Mouse (Mus musculus) adrenal gland, adult 2 months (tissue): ENCODE measurements at regions not wholly inside any gene's neighbourhood (a gene's known extent, or its start where the extent isn't known, plus 50 kb on each side); places are given as distances from the start of the nearest gene placed in this dataset.

ENCODE experiments used
- DNase-seq: peaks from one replicate; pipeline ENCODE4 v3.0.0; 2021

DNA sequence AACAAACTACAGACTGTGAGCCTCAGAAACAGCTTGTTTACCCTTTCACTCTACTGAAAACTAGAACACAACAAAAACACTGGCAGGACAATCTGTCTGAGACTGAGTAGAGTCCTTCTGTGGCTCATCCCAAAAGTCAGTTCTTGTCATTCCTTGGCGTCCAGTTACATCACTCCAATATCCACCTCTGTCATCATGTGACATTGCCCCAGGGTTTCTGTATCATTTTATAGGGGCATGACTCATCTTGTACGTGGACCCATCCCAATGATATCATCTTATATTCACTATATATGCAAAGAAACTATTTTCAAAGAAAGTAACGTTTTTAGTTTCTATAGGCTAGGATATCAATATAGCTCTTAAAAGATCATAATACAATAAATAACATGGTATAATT is 152.3 kb downstream of the Dkk2 start:
- no peak for DNase-seq

DNA sequence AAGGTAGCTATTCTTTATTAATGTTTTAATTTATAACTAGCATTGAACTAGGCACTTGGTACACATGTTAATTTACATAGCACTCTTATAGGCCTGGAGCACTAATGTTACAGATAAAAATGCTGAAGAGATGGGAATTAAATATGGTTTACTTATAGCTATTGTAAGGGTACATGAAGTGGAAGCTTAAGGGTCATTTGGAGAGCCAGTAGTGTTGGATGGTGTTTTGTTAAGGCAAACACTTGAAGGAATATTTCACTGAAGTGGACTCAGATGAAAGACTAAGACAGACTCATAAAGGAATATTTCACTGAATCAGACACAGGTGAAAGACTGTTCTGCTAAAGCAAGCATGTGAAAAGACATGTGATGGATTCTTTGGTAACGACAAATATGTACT is 172.7 kb downstream of the Dkk2 start:
- no peak for DNase-seq

DNA sequence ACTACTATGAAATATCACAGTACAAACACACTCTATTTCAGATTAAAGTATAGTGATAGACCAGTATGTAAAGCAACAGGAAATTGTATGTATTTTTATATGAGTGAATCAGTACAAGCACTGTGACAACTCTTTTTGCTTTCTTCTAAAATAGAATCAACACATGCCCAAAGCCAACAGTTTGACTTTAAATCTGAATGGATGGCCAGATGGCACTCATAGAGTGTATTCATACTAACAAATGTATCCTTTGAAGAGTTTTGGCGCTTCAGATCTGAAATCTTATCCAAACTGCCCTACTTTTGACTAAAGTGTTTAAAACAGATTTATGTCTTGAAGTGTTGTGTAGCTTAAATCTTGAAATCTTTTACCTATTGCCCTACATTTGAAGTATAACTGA is 184.5 kb downstream of the Dkk2 start:
- DNase-seq: no peak

DNA sequence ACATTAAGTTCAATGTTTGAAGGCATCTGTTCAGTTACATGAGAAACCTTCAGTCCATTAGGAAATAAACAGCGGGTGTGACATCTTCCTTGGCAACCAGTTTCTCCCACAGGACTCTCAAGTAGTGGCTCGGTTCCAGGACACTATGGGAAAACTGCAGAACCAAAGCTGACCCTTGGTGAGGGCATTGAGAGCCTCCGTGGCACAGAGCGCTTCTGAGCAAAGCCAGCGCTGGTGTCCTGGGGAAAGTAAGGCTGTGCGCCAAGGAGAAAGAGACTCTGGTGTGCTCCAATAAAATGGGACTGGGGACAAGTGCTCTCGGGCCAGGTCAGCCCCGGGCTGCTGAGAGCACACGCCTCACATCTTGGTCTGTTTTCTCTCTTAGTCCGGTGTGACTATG is 189.7 kb downstream of the Dkk2 start:
- peak; percentile 11 for DNase-seq

DNA sequence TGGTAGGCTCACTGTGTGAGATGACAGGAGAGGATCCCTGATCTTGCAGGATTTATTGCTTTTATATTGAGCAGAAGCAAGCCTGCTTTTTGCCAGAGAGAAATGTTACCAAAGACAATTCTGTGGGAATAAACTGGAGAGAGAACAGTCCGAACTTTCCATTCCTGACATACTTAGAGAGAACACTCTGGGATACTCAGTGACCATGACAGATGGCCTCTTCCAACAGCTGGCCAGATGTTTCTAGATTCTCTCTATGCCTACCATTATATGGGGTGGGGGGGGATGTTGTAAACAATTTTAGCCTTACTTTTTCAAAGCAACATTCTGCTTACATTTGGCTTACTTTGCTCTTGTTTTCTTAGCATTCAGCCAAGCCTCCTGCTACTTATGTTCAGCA is 192.7 kb downstream of the Dkk2 start:
- no peak for DNase-seq

DNA sequence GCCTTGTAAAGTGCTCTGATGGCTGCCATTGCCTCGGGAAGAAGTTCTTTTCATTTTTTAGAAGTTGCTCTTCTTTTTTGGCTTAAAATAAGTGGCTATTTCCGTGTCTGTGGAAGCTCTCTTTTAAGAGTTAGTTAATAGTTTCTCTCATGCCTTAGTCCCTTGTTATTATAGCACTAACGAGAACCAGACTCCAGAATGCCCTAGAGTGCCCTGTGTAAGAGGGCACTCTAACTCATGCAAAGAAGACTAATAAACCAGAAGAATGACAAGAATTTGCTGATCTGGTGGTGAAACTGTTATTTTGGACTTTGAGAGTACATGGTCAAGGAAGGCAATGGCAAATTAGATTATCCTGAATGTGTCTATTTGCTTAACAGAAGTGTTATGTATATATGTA is 202.6 kb downstream of the Dkk2 start:
- DNase-seq: no peak

DNA sequence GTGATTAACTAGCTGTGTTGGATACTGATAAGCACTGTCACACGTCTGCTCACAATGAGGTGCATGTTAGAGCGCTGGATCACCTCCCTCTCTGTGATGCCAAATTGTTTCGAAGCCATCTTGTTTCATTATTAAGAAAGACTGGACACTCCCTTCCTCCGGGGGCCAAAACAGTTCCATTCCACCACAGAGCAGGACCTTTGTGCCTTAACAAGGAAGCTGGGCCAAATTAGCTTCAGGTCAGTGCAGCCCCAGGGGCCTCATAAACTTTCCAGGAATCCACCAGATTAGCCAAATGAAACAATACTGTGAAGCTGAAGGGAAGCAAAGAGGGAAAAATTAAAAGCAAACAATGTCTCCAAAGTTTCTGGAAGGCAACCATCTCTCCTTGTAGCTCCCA is 241.9 kb downstream of the Dkk2 start:
- peak; percentile 17 for DNase-seq

DNA sequence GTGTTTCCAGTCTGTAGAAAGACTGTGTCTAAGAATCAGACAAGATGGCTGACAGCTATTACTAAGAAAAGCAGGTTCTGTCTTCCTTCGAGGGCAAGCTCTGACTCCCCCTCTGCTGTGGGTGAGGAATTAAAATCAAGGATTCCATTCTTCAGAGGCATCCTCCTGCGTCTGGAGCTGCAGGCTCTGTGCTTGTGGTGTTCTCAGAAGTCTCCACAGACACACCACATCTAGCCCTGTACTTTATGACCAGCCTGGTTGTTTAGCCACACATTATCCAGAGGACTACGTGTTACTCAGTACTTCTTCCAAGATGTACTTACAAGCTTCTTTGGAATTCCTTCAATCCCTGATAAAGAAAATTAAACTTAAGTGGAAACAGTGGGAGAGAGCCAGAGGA is 258.5 kb downstream of the Dkk2 start:
- no peak for DNase-seq

DNA sequence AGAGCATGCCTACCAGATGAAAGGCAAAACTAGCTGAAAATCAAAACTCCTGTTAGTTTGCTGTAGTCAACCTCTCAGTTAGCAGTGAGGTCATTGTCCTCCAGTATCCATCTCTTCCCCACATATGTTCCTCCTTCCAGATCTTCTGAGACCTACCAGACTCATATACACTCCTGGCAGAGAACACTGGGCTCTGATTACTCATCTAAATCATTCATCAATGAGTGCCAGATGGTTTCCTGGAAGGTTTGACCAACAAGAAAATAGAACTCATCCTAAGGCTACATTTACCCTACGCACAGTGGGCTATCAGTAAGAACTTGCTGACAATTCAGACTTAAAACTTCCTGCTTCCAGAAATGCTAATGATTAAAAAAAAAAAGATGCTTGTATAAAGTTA is 260.8 kb downstream of the Dkk2 start:
- DNase-seq: no peak

DNA sequence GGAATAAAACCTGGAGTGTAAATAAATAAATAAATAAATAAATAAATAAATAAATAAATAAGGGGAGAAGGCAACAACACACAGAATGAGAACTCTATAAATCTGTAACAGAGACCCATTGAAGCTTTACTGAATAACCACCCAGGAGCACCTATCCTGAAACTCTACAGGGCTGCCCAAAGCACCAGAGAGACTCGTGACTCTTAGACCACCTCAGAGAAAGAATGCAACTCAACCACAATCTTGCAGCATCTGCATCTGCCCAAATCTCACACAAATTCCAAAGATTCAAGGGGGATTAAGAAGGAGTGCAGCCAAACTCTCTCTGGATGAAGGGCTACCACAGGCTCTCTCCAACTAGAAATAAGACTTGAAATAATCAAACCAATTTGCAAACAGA is 264.5 kb downstream of the Dkk2 start:
- DNase-seq: no peak

DNA sequence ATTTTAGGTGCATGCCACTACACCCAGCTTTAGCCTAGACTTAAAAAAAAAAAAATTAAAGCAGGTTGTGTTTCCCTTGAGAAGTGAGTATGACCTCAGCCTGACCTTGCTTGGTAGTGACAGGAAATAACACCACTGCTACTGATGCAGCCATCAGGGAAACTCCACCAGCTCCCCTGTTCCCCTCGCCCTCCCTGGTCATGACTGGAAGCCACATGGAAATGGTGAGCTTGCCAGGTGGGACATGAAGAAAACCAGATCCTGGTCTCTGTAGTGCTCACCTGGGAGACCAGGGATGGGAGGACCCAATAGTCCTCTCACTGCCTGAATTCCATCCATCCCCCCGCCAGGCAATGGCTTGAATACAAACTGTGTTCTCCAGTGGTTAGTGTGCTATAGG is 268.1 kb downstream of the Dkk2 start:
- no peak for DNase-seq

DNA sequence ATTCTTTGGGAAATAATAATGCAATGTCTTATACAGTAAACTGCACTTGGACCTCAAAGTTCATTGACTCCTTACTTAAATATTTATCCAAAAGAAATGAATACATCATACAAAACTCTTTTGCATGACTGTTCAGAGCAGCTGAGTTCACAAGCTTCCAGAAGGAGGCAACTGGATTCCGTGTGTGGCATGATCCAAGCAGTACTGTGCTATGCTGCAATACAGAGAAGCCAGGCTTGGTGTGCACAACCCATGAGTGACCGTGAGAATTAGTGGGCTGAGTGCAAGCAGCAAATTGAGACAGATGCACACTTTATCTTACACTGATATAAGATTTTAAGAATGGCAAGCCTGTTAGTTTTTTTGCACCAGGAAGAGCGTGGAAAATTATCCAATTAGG is 270.0 kb upstream of the Gimd1 start:
- DNase-seq: no peak

DNA sequence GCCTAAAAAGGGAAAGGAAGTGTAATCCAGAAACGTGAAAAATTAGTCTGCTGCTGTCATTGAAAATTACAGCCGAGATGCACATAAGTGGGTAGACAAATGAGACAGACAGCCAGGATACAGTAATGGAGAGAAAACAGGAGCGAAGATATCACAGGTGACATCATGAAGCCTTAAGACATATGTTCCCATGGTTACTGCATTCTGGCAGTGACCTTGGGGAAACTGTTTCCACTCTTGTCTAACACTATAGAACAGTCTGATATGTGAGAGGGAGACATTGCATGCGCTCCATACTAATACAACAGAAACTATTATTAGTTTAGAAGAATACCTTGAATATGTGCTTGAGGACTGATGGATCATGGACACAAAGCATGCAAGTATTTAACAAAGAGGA is 254.0 kb upstream of the Gimd1 start:
- DNase-seq: no peak

DNA sequence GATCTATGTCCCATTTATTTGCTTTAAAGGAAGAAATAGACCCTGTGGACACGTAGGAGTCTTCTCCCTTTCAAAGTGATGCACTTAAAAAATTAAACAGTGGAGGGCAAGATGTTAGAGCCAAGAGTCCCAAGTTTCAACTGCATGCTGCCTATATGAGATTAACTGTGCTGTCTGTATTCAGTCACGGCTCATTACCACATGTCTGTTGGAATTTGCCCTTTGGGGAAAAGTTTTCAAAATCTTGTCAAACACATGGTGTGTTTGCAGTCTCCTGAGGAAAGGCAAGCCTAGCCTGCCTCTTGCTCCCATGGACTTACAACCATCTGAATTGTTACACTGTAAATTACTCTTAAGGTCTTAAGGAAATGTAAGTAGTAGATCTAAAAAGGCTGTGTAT is 211.9 kb upstream of the Gimd1 start:
- no peak for DNase-seq

DNA sequence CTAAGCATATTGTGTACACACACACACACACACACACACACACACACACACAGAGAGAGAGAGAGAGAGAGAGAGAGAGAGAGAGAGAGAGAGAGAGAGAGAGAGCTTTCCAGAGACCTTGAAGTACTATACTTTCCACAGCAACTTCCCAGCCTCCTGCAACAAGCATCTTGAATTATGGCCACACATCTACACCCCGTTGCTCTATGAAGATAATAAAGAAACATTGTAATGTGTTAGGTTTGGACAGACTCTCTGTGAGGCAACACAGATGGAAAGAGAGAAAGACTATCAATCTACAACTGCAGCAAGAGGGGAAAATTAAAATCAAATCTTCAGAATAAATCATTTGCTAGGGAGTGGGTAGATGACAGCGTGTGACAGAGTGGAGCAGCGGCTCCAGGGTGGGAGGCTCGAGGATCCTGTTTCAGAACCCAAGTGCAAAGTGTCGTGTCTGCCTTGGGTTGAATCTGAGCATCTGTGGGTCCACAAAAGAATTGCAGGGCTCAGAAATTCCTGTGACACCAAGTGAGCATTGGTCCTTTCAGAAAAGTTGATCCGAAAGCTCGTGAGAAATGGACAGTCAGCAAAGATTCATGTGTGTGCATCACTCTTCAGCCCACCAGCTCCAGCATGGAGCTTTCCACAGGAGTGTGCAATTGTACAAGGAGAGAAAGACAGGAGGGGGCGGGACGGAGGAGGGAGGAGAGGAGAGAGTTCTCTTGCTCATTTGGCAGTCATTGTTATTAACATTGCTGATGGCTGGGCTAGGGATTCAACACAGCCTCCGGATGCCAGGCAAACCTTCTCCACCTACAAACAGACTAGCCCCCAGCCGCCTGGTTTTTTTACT is 203.6 kb upstream of the Gimd1 start:
- no peak for DNase-seq

DNA sequence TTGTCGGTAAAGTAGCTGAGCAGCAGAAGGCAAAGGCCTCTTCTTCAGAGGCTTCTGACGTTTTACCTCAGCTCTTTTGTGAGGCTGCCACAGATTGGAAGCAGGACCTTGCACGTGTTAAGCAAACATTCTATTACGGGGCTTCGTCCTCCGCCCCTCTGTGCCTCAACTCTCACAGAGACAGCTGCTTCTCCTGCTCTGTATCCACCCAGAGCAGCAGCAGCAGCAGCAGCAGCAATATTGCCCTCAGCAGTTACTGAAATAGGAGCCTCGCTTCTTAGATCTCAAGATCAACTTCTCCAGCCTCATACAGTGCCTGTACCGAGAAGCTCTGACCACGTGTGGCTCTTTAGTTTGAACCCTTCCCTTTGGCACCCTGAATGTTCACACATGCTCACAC is 202.4 kb upstream of the Gimd1 start:
- DNase-seq: no peak

DNA sequence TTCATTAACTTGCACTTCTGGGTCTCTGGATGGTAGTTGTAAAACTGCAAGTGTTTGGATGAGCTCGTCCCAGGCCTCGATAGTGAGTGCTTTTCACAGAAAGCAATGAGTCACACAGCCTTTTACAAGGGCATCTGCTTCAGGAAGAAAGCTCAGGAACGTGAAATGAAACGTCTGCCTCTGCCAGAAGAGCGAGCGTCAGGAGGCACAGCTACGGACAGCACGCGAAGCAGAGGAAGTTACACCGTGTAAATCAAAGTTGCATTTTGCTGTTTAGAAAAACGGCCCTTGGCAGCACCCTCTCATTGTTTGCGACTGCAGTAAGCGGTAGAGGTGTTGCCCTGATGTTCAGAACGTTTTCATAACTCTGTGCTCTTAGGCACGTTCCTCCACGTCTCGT is 201.5 kb upstream of the Gimd1 start:
- peak; percentile 28 for DNase-seq

DNA sequence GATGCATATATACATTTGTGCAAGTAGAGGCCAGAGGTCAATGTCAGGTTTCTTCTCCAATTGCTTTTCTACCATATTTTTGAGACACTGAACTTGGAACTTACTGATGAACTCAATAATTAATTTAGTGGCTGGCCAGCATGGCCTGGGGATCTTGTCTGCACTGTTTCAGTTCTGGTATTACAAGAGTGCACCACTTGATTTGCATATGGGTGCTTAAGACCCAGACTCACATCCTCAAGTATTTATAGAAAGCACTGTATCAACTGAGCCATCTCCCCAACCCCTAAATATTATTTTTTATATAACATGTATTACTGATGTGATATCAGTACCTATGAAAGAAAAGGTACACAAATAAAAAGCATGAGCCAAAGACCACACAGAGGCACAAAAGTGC is 197.8 kb upstream of the Gimd1 start:
- DNase-seq: no peak

DNA sequence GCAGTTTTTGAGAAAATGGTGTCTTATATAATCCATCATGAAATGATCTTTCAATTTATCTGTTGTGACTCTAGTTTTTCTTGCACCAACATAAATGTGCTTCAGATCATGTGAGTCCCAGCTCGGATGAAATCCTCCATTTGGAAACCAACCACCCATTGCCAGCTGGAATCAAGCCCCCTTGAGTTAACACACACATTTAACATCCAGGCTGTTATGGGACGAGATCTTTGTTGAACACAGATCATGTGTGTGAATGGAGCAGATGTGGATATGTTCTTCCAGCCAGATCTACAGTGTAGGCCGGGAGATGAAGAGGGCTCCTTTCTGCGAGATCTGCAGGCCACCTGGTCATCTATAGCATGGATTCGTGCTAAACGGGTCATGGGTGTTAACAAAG is 188.4 kb upstream of the Gimd1 start:
- DNase-seq: no peak

DNA sequence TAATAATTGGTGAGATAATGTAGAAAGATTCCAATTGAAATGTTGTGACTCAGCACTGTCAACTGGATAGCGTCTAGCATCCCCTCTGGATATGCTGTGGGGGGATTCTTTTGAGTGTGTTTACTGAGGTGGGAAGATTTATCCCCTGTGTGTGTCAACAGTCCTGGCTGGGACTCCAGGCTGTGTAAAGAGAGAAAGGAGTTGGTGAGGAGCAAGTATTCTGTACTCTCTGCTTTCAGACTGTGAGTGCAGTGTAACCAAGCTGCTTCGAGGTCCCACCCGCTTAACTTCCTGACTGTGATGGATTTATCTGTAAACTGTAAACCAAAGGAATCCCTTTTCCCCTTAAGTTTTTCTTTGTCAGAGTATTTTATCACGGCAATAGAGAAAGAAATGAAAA is 175.7 kb upstream of the Gimd1 start:
- DNase-seq: no peak

DNA sequence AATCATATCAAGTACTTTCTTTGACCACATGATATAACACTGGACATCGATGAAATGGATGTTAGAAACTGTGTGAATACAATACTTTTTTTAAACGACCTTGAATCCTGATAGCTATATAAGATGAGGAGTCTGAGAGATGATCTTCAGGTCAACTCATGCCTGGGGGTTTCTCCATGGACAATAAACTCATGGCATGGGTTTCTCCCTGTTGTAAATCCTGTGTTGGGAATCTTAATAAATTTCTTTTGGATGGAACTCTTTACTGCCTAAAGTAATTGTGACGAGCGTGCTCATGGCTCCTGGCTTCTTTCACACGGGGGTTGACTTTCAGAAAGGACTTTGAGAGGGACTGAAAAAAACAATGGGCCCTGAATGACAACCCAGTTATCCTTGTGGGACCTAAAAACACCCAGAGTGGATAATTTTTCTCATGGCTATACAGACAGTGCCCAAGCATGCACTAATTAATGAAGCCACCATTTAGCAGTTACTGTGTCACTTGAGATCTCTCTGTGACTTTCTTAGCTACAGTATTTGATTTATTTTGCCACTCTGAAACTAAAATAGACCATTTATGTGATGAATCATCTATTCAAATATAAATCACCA is 167.2 kb upstream of the Gimd1 start:
- no peak for DNase-seq

DNA sequence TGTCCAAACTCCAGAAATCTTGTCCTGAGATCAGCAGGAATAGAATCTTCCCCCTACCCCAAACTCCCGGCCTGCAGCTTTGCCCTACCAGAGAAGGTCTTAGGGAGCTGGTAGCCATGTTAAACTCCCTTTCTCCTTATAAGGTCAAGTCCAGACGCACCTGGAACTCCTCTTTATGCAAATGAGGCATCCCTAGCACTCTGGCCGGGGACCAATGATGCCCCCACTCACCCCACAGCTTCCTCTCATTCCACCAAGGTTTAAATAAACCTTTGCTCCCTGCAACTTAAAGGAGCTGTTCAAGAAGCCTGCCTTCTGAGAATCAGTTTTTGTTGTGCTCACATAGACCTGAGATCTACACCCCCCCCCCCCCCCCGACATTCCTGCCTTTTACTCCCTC is 158.6 kb upstream of the Gimd1 start:
- DNase-seq: no peak

DNA sequence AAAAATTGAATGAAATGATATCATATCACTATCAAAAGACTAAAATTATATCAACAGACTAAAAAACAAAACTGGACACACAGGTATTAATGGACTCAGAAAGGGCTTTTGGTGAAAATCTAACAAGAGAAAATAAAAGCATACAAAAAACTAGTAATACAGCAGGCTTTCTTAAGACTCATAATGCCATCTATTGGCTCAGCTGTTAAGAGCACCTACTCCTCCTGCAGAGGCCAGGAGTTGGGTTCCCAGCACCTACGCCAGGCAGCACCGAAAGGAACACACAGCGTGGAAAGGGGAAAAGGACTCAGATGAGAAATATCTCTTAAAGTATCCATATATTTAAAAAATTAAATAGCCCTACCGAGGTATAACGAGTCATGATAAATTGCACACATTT is 151.9 kb upstream of the Gimd1 start:
- no peak for DNase-seq

DNA sequence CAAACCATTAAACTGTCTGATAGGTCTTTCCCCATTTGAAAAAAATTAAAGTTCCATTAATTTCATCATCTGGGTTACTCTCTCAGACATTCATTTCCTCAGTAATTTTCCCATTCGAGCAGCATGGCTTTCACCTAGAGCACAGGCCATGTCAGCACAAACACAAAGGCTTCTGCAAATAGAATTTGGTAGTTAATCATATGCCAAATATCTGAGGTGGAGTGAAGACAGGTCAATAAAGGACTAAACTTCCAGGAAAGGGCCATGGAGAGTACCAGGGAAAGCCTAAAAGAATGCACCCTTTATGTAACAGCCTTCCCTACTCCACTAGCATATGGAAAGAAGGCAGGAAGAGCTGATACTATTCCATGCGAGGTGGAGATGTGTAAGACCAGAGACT is 150.3 kb upstream of the Gimd1 start:
- no peak for DNase-seq
